Mouse (Mus musculus) embryo, embryonic 11.5 days (tissue): ENCODE measurements around the gene Rnase11.

Experiments
- DNase-seq: peaks from one replicate; pipeline ENCODE4 v3.0.0-alpha.2; 2012; ENCODE audit warnings: low read depth, low spot score

Gene Rnase11

DNA sequence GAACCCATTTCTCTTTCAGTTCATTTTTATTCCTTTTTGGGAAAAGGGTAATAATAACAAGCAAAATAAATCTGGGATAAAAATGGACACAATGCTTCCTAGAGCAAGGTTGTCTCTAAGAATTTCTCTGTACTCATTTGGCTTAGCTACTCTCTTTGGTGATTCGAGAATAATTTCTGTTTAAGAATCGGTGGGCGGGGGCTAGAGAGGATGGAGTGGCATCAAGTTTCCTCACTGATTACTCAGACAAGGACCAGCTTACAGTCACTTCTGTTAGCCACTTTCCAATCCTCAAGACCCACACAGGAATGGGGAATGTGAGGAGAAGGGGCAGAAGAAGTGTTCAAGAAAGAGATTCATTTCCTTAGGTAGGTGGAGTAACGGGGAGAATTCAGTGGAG is 41.2 kb downstream of the Rnase11 start:
- DNase-seq = no peak

DNA sequence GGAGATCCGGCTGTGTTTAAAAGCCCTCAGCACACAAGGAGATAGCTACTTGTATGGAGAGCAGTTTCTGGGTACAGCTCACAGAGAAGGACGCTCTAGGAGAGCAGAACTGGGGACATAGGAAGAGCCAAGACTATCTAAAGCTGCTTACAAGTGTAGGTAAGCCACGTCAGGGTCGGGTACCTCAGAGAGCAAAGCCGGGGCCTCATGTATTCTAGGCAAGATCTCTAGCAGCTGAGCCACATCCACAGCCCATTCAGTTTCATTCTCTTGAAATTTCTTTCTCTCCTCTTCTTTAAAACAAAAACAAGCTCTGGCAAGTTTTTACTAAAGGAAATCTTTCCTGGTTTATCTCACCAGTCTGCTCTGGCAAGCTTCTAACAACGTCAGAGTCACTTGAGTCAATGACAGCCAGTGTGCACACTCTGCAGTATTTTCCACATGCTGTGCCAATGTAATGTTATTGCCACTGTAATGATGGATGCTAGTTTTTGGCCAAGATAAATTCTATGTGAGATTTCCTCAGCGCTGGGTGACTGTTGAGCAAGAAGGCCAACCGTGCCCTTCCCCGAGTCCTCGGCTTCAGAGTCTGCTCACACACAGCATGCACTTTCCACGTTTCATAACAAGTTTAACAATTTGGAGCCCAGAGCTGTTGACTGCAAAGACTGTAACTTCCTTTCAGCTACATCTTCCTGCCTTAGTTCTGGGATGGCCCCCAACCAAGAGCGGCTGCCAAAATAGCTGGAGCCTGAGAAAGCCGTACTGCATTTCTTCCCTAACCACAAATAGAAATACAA is 41.8 kb downstream of the Rnase11 start:
- no peak for DNase-seq

DNA sequence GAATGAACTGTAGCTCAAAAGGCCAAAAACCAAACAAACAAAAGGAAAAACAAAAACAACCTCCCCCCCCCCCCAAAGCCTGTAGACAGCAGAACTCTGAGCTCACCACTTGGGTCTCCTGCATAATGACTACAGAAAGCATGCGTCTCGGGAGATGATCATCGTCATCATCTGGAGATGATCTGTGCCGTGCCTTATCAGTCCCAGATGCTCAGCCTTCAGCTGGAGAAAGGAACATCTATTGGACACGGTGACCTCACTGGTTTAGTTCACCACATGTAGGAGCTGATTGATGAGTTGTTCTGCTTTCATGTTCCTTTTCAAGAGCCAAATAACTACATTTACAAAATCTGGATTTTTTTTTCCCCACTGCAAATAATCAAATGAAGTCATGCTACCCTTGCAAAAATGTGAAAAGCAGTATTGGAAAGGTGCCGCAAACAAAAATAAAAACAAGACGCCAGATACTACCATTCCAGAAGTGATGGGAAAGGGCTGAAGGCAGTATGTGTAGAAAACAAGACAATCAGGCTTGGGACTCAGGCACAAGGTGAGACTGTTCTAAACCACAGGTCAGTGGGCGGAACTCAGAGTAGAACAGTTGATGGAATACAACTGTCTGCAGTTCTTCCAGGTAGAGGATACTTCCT is 42.7 kb downstream of the Rnase11 start, which contains the start of gene Rnase10:
Gene Rnase10 (plus strand): TSS at position 600 of the 650 bp plus-strand sequence.
- DNase-seq = no peak
